Mouse (Mus musculus) lung, embryonic 16.5 days (tissue): Measurements from ENCODE around the gene Mprip. TPM values are rescaled to one million over a fixed set of nuclear protein-coding genes. Genes with fewer than 3 reads are reported as not detected.

Source experiments
- ATAC-seq: fragments of 200-750 bp; cut with Nextera tagmentation; 2 replicates; pipeline ENCODE4 v1.8.0; 2017; ENCODE audit warnings: low read depth, mild to moderate bottlenecking, moderate library complexity
- H3K27ac ChIP-seq: fragments of 300-500 bp; sonication (generic); 2 replicates; pipeline ENCODE4 v1.5.1; 2014; ENCODE audit warnings: mild to moderate bottlenecking, control low read depth, low read length
- H3K27me3 ChIP-seq: fragments of 300-500 bp; sonication (generic); 2 replicates; pipeline ENCODE4 v1.6.1; 2014; ENCODE audit warnings: low read depth, low read length, mixed read lengths; ENCODE audit not compliant: control insufficient read depth, insufficient read depth
- H3K36me3 ChIP-seq: fragments of 300-500 bp; sonication (generic); 2 replicates; pipeline ENCODE4 v1.6.1; 2014; ENCODE audit warnings: low read length; ENCODE audit not compliant: control insufficient read depth, insufficient read depth
- H3K4me1 ChIP-seq: fragments of 300-500 bp; sonication (generic); replicated peaks from 2 replicates; pipeline ENCODE4 v1.6.1; 2014; ENCODE audit warnings: low read length, mixed read lengths; ENCODE audit not compliant: control insufficient read depth, insufficient read depth
- H3K4me2 ChIP-seq: fragments of 300-500 bp; sonication (generic); 2 replicates; pipeline ENCODE4 v1.6.1; 2014; ENCODE audit warnings: low read depth, low read length, control low read depth
- H3K4me3 ChIP-seq: fragments of 300-500 bp; sonication (generic); 2 replicates; pipeline ENCODE4 v1.5.1; 2014; ENCODE audit warnings: mild to moderate bottlenecking, low read length, control low read depth
- H3K9ac ChIP-seq: fragments of 300-500 bp; sonication (generic); 2 replicates; pipeline ENCODE4 v1.6.1; 2014; ENCODE audit warnings: low read length, control low read depth
- H3K9me3 ChIP-seq: fragments of 300-500 bp; sonication (generic); 2 replicates; pipeline ENCODE4 v1.6.1; 2016; ENCODE audit warnings: low read length; ENCODE audit not compliant: control insufficient read depth
- WGBS: fragments of 180-500 bp; shearing (Covaris S2); extraction: QIAGEN DNeasy Blood & Tissue Kit; methylation state at CpG from one replicate; pipeline ENCODE4 v1.1.7; 2014; 5-methylcytosine and 5-hydroxymethylcytosine counted together
- polyA plus RNA-seq: library from polyadenylated mRNA; unstranded; fragments of >200 nt; fragmentation: Nextera tagmentation; extraction: Ambion mirVana; gene quantifications from 2 replicates; pipeline ENCODE4 v1.2.1, GENCODE M21; 2015

The Mprip gene
- polyA plus RNA-seq, 1 experiment from 2014 or later: 52.9 TPM

GRCm38 (mm10) chr11:59772902-59773301, 111.8 kb downstream of the Mprip start:
- 88% methylated on average over 4 of the region's 4 CpGs for WGBS
- Histone ChIP-seq H3K27ac (no peak overlapping the region), H3K9me3 (no peaks in the 10 kb centered on the region), H3K4me2 (no peak overlapping the region), H3K9ac (no peak overlapping the region), H3K27me3 (no peaks in the 10 kb centered on the region), H3K4me3 (no peak overlapping the region), H3K4me1 (no peaks in the 10 kb centered on the region), H3K36me3 (peaks cover 74% of the 10 kb centered on the region)
- ATAC-seq: no peak

DNA sequence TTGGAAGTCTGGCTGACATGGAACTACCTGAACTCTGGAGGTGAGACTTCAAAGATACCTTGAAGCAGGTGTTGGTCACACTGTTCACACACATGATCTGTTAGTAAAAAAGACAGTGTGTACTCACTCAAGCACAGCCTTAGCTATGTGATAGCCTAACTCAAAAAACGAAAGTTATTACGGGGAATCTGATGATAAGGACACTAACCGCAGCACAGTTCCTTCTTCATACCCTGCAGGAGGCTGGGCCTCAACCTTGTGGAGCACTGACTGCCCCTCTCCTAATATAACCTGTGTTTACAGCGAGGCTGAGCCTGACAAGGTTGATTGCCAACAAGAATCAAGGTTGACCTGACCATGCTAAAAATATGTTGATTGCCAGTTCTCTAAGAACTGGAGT, 113.4 kb downstream of the Mprip start:
- no peak overlapping the region for H3K4me2 ChIP-seq

DNA sequence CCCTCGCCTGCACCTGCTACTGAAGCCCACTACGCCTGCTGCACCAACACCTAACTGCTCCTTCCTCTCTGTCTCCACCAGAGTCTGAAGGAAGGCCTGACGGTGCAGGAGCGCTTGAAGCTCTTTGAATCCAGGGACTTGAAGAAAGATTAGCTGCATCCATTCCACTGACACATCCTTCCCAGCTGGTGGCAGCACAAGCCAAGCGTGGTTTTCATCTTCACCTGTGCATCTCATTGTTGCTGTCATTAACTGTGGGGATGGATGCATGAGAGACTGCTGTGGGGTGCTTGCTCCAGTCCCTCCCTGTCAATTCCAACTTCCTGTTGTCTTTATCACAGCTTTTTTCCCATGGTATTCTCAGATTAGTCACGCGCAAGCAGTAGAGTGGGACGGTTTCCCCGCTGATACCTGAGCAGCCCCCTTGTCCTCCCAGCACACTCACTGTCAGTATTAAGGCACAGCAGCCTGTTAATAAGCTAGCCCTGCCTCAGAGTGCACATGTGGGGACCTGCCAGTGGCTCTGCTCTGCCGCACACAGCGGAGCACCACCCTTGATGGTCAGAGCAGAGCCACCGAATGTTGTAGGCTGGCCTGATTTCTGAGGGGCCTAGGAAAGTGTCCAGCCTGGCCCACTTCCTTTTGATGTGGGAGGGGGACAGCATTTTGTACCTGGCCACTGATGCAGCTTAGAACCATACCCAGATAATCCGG, 114.5 kb downstream of the Mprip start:
- H3K27me3 ChIP-seq: no peaks in the 10 kb centered on the region
- no peak for ATAC-seq
- H3K9me3 ChIP-seq: no peaks in the 10 kb centered on the region
- H3K4me3 ChIP-seq: no peak overlapping the region
- H3K27ac ChIP-seq: no peak overlapping the region
- H3K9ac ChIP-seq: no peak overlapping the region
- no peaks in the 10 kb centered on the region for H3K4me1 ChIP-seq
- peaks cover 56% of the 10 kb centered on the region for H3K36me3 ChIP-seq
- no peak overlapping the region for H3K4me2 ChIP-seq
- 86% methylated on average over 13 of the region's 13 CpGs for WGBS

More for the DNA sequence above, 113.4 kb downstream of the Mprip start:
- Histone ChIP-seq H3K9me3 (no peaks in the 10 kb centered on the region), H3K4me1 (no peaks in the 10 kb centered on the region), H3K4me3 (no peak overlapping the region), H3K9ac (no peak overlapping the region), H3K36me3 (peaks cover 65% of the 10 kb centered on the region), H3K27ac (no peak overlapping the region), H3K27me3 (no peaks in the 10 kb centered on the region)
- 89% methylated on average over 4 of the region's 4 CpGs for WGBS
- no peak for ATAC-seq

DNA sequence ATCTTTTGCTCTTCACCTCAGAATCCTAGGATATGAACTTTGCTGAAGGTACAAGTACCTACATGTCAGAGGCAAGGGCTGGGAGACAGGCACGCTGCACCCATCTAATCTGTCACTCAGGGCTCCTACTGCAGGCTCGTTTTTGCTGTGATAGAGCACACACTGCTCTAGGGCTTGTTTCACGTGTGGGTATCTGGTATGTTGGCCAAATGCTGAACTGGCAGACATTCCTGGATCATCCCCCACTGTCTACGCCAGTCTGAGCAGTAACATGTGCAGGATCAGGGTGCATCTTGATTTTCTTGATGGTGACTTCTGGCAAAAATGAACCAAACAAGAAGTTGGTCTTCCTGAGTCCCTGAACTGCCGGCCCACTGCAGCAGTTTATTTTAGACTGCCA, 116.2 kb downstream of the Mprip start:
- 85% methylated on average over 5 of the region's 5 CpGs for WGBS
- Histone ChIP-seq H3K4me3 (no peak overlapping the region), H3K9me3 (no peaks in the 10 kb centered on the region), H3K4me1 (no peaks in the 10 kb centered on the region), H3K4me2 (no peak overlapping the region), H3K27ac (no peak overlapping the region), H3K36me3 (peaks cover 40% of the 10 kb centered on the region), H3K27me3 (no peaks in the 10 kb centered on the region), H3K9ac (no peak overlapping the region)
- no peak for ATAC-seq

DNA sequence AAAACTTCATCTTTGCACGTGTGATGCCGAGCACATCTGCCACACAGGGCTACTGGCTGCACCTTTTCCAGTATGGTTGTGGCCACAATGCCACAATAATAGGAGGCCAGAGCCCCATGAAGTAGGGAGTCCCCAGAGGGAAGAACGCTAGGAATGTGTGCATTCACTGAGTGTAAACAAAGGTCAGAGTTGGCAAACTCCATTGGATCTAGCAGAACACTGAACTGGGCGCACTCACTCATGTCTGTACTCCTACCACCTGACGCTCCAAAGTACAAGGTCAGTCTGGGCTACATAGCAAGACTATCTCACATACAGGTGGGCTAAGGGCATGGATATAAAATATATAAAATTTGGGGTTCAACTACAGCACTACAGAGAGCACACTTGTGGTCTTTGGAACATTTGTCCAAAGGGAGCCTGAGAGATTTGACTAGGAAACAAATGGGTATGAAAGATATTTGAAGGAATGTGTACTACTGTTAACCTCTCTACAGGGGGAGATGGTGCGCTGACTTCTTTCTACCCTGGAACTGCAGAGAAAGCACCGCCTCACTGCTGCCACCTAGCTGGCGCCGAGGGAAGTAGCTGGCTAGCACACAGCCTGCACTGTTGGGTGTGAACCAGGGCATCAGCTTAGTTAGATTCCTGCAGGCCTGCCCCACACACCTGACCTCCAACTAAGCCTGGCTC, 117.2 kb downstream of the Mprip start:
- Histone ChIP-seq H3K4me1 (no peaks in the 10 kb centered on the region), H3K4me3 (no peak overlapping the region), H3K36me3 (peaks cover 39% of the 10 kb centered on the region), H3K27ac (peak overlapping the region; percentile 64), H3K9ac (no peak overlapping the region), H3K27me3 (no peaks in the 10 kb centered on the region), H3K4me2 (no peak overlapping the region), H3K9me3 (no peaks in the 10 kb centered on the region)
- peak; percentile 67 for ATAC-seq
- 51% methylated on average over 9 of the region's 9 CpGs for WGBS

DNA sequence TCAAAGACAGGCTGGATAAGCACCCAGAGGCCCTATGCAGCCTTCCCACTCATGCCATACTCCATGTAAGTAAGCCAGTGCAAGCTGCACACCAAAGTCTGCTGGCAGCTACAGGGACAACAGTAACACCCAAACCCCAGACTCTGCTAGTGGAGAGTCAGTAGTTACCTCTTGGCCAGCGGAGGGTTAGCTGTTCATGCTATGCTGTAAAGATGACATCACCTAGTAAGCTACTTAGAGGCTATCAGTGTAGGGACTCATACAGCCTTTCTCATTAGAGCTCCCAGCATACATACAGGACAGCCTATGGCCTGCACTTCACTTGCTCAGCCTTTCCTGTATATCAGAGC, 117.7 kb downstream of the Mprip start:
- Histone ChIP-seq H3K4me1 (no peaks in the 10 kb centered on the region), H3K9me3 (no peaks in the 10 kb centered on the region), H3K27me3 (no peaks in the 10 kb centered on the region), H3K36me3 (peaks cover 36% of the 10 kb centered on the region), H3K27ac (peak overlapping the region; percentile 64), H3K4me3 (no peak overlapping the region), H3K4me2 (no peak overlapping the region), H3K9ac (no peak overlapping the region)
- peak; percentile 34 for ATAC-seq
- 83% methylated on average over 1 of the region's 1 CpGs for WGBS

DNA sequence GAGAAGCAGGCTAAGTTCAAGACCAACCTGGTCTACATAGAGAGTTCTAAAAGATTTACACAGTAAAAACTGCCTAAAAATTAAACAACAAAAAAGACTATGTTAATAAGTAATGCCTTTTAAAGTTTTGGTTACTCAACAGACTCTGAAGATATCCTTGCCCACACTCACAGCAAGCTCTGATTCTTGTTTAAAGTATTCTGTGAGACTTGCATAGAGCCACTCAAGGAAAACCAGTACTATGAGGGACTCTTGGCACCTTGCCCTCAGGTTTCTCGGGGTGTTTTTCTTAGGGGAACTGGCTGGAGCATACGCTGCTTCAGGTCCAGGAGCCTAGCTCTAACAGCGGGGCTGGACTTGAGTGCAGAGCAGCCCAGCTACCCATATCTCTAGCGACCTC, 118.3 kb downstream of the Mprip start:
- no peaks in the 10 kb centered on the region for H3K9me3 ChIP-seq
- peak overlapping the region; percentile 64 for H3K27ac ChIP-seq
- no peak overlapping the region for H3K9ac ChIP-seq
- H3K36me3 ChIP-seq: peaks cover 31% of the 10 kb centered on the region
- ATAC-seq: peak; percentile 35
- no peaks in the 10 kb centered on the region for H3K4me1 ChIP-seq
- H3K4me3 ChIP-seq: no peak overlapping the region
- H3K27me3 ChIP-seq: no peaks in the 10 kb centered on the region
- 60% methylated on average over 4 of the region's 4 CpGs for WGBS
- no peak overlapping the region for H3K4me2 ChIP-seq

GRCm38 (mm10) chr11:59780241-59780640, 119.1 kb downstream of the Mprip start:
- Histone ChIP-seq H3K27ac (no peak overlapping the region), H3K27me3 (no peaks in the 10 kb centered on the region), H3K4me2 (no peak overlapping the region), H3K9me3 (no peaks in the 10 kb centered on the region), H3K9ac (no peak overlapping the region), H3K36me3 (peaks cover 27% of the 10 kb centered on the region), H3K4me1 (no peaks in the 10 kb centered on the region), H3K4me3 (no peak overlapping the region)
- no peak for ATAC-seq
- 72% methylated on average over 4 of the region's 4 CpGs for WGBS

GRCm38 (mm10) chr11:59782091-59782590, 121.0 kb downstream of the Mprip start:
- ATAC-seq: no peak
- Histone ChIP-seq H3K36me3 (peaks cover 13% of the 10 kb centered on the region), H3K27ac (no peak overlapping the region), H3K27me3 (no peaks in the 10 kb centered on the region), H3K4me3 (no peak overlapping the region), H3K9me3 (no peaks in the 10 kb centered on the region), H3K4me2 (no peak overlapping the region), H3K9ac (no peak overlapping the region), H3K4me1 (peaks cover 8% of the 10 kb centered on the region)
- WGBS: 77% methylated on average over 7 of the region's 7 CpGs
